ENCODE assay signal across 13 mouse cellular contexts in genomic region chr4:88950181-88951033, GRCm38 (mm10).
DNase-seq lines count a peak whose midpoint lies in the region; ATAC-seq lines count a peak whose summit lies in the region.
"Had no signal": no experiment of that assay in that cellular context is flagged by ENCODE, and none has a peak within 500 bp of the region (broad histone marks: within the 10 kb centered on the region; RNA-seq: fewer than 3 reads in every experiment).

No protein-coding gene starts in this region.

- WGBS in forebrain, embryonic 11.5 days: 50% methylated on average over 12 of the region's 12 CpGs
- 35% methylated on average over 12 of the region's 12 CpGs for WGBS in forebrain, embryonic 16.5 days
- 51% methylated on average over 12 of the region's 12 CpGs for WGBS in embryonic facial prominence, embryonic 15.5 days
- WGBS in heart, embryonic 14.5 days: 14% methylated on average over 12 of the region's 12 CpGs

- no peak overlapping the region for H3K9ac ChIP-seq in forebrain, embryonic 11.5 days (ENCODE audit: low read length)
- H3K9ac ChIP-seq in forebrain, embryonic 16.5 days (replicated peaks; ENCODE audit: low read depth, low read length): no peak overlapping the region
- no peak overlapping the region for H3K9ac ChIP-seq in embryonic facial prominence, embryonic 15.5 days
- H3K9ac ChIP-seq in heart, embryonic 14.5 days (ENCODE audit: low read length): peak overlapping the region; percentile 23; the same call in 1 of the 2 replicates
- H3K9ac ChIP-seq: liver, embryonic 15.5 days; neural tube, embryonic 15.5 days had no signal

- H3K36me3 ChIP-seq in forebrain, embryonic 11.5 days (ENCODE audit: control insufficient read depth, insufficient read depth, low read length): no peaks in the 10 kb centered on the region
- no peaks in the 10 kb centered on the region for H3K36me3 ChIP-seq in forebrain, embryonic 16.5 days (ENCODE audit: control insufficient read depth, insufficient read depth)
- no peaks in the 10 kb centered on the region for H3K36me3 ChIP-seq in embryonic facial prominence, embryonic 15.5 days
- H3K36me3 ChIP-seq in heart, embryonic 14.5 days (ENCODE audit: control insufficient read depth, insufficient read depth, low read length): no peaks in the 10 kb centered on the region
- H3K36me3 ChIP-seq: liver, embryonic 15.5 days; neural tube, embryonic 15.5 days had no signal

- H3K4me3 ChIP-seq in forebrain, embryonic 11.5 days (ENCODE audit: low read depth, low read length): no peak overlapping the region
- H3K4me3 ChIP-seq in forebrain, embryonic 16.5 days (replicated peaks; ENCODE audit: low read length): no peak overlapping the region
- no peak overlapping the region for H3K4me3 ChIP-seq in embryonic facial prominence, embryonic 15.5 days (replicated peaks)
- no peak overlapping the region for H3K4me3 ChIP-seq in heart, embryonic 14.5 days (ENCODE audit: control insufficient read depth in 1 of 2, insufficient read depth in 1 of 2, low read depth in 1 of 2, low read length in 2 of 2)
- H3K4me3 ChIP-seq: liver, embryonic 15.5 days; neural tube, embryonic 15.5 days had no signal

- no peaks in the 10 kb centered on the region for H3K27me3 ChIP-seq in forebrain, embryonic 11.5 days (ENCODE audit: control insufficient read depth, insufficient read depth, low read length)
- no peaks in the 10 kb centered on the region for H3K27me3 ChIP-seq in forebrain, embryonic 16.5 days (replicated peaks; ENCODE audit: control insufficient read depth, insufficient read depth, low read length)
- H3K27me3 ChIP-seq in embryonic facial prominence, embryonic 15.5 days: no peaks in the 10 kb centered on the region
- no peaks in the 10 kb centered on the region for H3K27me3 ChIP-seq in heart, embryonic 14.5 days (ENCODE audit: control insufficient read depth, insufficient read depth, low read length)
- H3K27me3 ChIP-seq: liver, embryonic 15.5 days; neural tube, embryonic 15.5 days had no signal

- H3K4me1 ChIP-seq in forebrain, embryonic 11.5 days (replicated peaks; ENCODE audit: control insufficient read depth, insufficient read depth, low read length): no peaks in the 10 kb centered on the region; the same call in 1 of the 2 replicates
- H3K4me1 ChIP-seq in forebrain, embryonic 16.5 days (replicated peaks; ENCODE audit: control insufficient read depth, insufficient read depth, low read length): no peaks in the 10 kb centered on the region
- no peaks in the 10 kb centered on the region for H3K4me1 ChIP-seq in embryonic facial prominence, embryonic 15.5 days
- H3K4me1 ChIP-seq in heart, embryonic 14.5 days (ENCODE audit: control insufficient read depth in 2 of 2, insufficient read depth in 2 of 2, low read length in 2 of 2): peaks cover 5 to 19% of the 10 kb centered on the region in 2 experiments
- H3K4me1 ChIP-seq: liver, embryonic 15.5 days; neural tube, embryonic 15.5 days had no signal

- H3K4me2 ChIP-seq in forebrain, embryonic 11.5 days (ENCODE audit: low read depth, low read length, severe bottlenecking): no peak overlapping the region
- no peak overlapping the region for H3K4me2 ChIP-seq in forebrain, embryonic 16.5 days (ENCODE audit: low read length)
- H3K4me2 ChIP-seq in embryonic facial prominence, embryonic 15.5 days (replicated peaks): no peak overlapping the region
- H3K4me2 ChIP-seq in heart, embryonic 14.5 days (ENCODE audit: low read length): peak overlapping the region; percentile 54
- H3K4me2 ChIP-seq: liver, embryonic 15.5 days; neural tube, embryonic 15.5 days had no signal

- no peak for DNase-seq in forebrain, embryonic 11.5 days (ENCODE audit: low spot score)
- DNase-seq in 3T3-L1 (ENCODE audit: low read depth, low spot score): peak; percentile 97
- no peak for DNase-seq in cerebellum, postnatal 14 days
- no peak for DNase-seq in yolk sac, embryonic 10.5 days (ENCODE audit: low spot score)
- DNase-seq in adrenal gland, adult 8-10 months: no peak
- DNase-seq: kidney, postnatal 25 days; thymus, postnatal 36 days had no signal

- H3K9me3 ChIP-seq in forebrain, embryonic 11.5 days (ENCODE audit: control insufficient read depth, low read length): no peaks in the 10 kb centered on the region
- H3K9me3 ChIP-seq in forebrain, embryonic 16.5 days (ENCODE audit: control insufficient read depth, low read length): no peaks in the 10 kb centered on the region
- H3K9me3 ChIP-seq in embryonic facial prominence, embryonic 15.5 days (replicated peaks): no peaks in the 10 kb centered on the region
- H3K9me3 ChIP-seq in heart, embryonic 14.5 days (ENCODE audit: control insufficient read depth, low read length): no peaks in the 10 kb centered on the region
- H3K9me3 ChIP-seq: liver, embryonic 15.5 days; neural tube, embryonic 15.5 days had no signal

- H3K27ac ChIP-seq in forebrain, embryonic 11.5 days (ENCODE audit: low read depth, low read length): no peak overlapping the region
- no peak overlapping the region for H3K27ac ChIP-seq in forebrain, embryonic 16.5 days (ENCODE audit: low read length)
- H3K27ac ChIP-seq in embryonic facial prominence, embryonic 15.5 days (replicated peaks): no peak overlapping the region; the same call in 1 of the 2 replicates
- peak overlapping the region; percentile 91 to 94 for H3K27ac ChIP-seq in heart, embryonic 14.5 days (replicated peaks in 1 of 2; ENCODE audit: control insufficient read depth in 1 of 2, insufficient read depth in 1 of 2, low read depth in 2 of 2, low read length in 2 of 2)
- H3K27ac ChIP-seq: liver, embryonic 15.5 days; neural tube, embryonic 15.5 days had no signal

- ATAC-seq in forebrain, embryonic 11.5 days (replicated peaks; ENCODE audit: low FRiP score): peak; percentile 69; the same call in 1 of the 2 replicates
- no peak for ATAC-seq in forebrain, embryonic 16.5 days
- peak; percentile 43; the same call in 1 of the 2 replicates for ATAC-seq in embryonic facial prominence, embryonic 15.5 days (ENCODE audit: insufficient number of reproducible peaks, low FRiP score, low TSS enrichment, low read depth)
- ATAC-seq in heart, embryonic 14.5 days (ENCODE audit: insufficient number of reproducible peaks, insufficient read depth, low FRiP score, low read depth): peak; percentile 87
- ATAC-seq: intestine, postnatal 0 days had no signal

Comparison
In these comparisons a context has a peak if more than half of its experiments do, and no peak if none do; other contexts are left out.
1. H3K27ac ChIP-seq: peak in heart, embryonic 14.5 days (2 of 2); none in forebrain, embryonic 11.5 days (single experiment), forebrain, embryonic 16.5 days (single experiment) and embryonic facial prominence, embryonic 15.5 days (single experiment).